Mouse (Mus musculus) heart, embryonic 15.5 days (tissue): ENCODE data around the gene Pgap3. TPM values are rescaled to one million over a fixed set of nuclear protein-coding genes. Genes with fewer than 3 reads are reported as not detected.

ENCODE experiments used
- ATAC-seq: fragments of 200-750 bp; cut with Nextera tagmentation; replicated peaks from 2 replicates; pipeline ENCODE4 v1.8.0; 2017; ENCODE audit warnings: low read depth, moderate TSS enrichment; ENCODE audit not compliant: insufficient number of reproducible peaks, insufficient read depth, low FRiP score
- H3K27ac ChIP-seq: fragments of 300-500 bp; sonication (generic); 2 replicates; pipeline ENCODE4 v1.5.1; 2015; ENCODE audit warnings: mild to moderate bottlenecking, inconsistent platforms
- H3K27me3 ChIP-seq: fragments of 300-500 bp; sonication (generic); 2 replicates; pipeline ENCODE4 v1.6.1; 2015; ENCODE audit warnings: inconsistent platforms
- H3K36me3 ChIP-seq: fragments of 300-500 bp; sonication (generic); 2 replicates; pipeline ENCODE4 v1.6.1; 2015; ENCODE audit warnings: mild to moderate bottlenecking, inconsistent platforms
- H3K4me1 ChIP-seq: fragments of 300-500 bp; sonication (generic); replicated peaks from 2 replicates; pipeline ENCODE4 v1.6.1; 2015; ENCODE audit warnings: inconsistent platforms
- H3K4me2 ChIP-seq: fragments of 300-500 bp; sonication (generic); 2 replicates; pipeline ENCODE4 v1.6.1; 2015; ENCODE audit warnings: inconsistent platforms, mild to moderate bottlenecking, moderate library complexity
- H3K4me3 ChIP-seq: fragments of 300-500 bp; sonication (generic); 2 replicates; pipeline ENCODE4 v1.5.1; 2015; ENCODE audit warnings: mild to moderate bottlenecking, inconsistent platforms
- H3K9ac ChIP-seq: fragments of 300-500 bp; sonication (generic); 2 replicates; pipeline ENCODE4 v1.6.1; 2015; ENCODE audit warnings: mild to moderate bottlenecking, inconsistent platforms
- H3K9me3 ChIP-seq: fragments of 300-500 bp; sonication (generic); replicated peaks from 2 replicates; pipeline ENCODE4 v1.6.1; 2016; ENCODE audit warnings: inconsistent platforms
- WGBS: fragments of 180-500 bp; shearing (Covaris S2); methylation state at CpG from one replicate; pipeline ENCODE4 v1.1.7; 2015; ENCODE audit warnings: mixed read lengths; 5-methylcytosine and 5-hydroxymethylcytosine counted together
- polyA plus RNA-seq: library from polyadenylated mRNA; unstranded; fragments of >200 nt; fragmentation: Nextera tagmentation; extraction: Ambion mirVana; gene quantifications from 2 replicates; pipeline ENCODE4 v1.2.1, GENCODE M21; 2015

Pgap3 gene
- polyA plus RNA-seq, 1 experiment from 2014 or later: 17.0 TPM

- H3K4me3 ChIP-seq: no peak overlapping the region
- H3K4me2 ChIP-seq: peak overlapping the region; percentile 33
- H3K36me3 ChIP-seq: no peaks in the 10 kb centered on the region
- H3K9me3 ChIP-seq: no peaks in the 10 kb centered on the region
- H3K4me1 ChIP-seq: peaks cover 59% of the 10 kb centered on the region
- H3K27ac ChIP-seq: peak overlapping the region; percentile 88
- no peak overlapping the region for H3K9ac ChIP-seq
- WGBS: 44% methylated on average over 10 of the region's 10 CpGs
- H3K27me3 ChIP-seq: no peaks in the 10 kb centered on the region
- ATAC-seq: peak; percentile 9; the same call in 1 of the 2 replicates
Observed at GRCm38 (mm10) chr11:98367171-98367862, 33.0 kb downstream of the Pgap3 start.

- no peak for ATAC-seq
- WGBS: 68% methylated on average over 10 of the region's 10 CpGs
- peaks cover 58% of the 10 kb centered on the region for H3K4me1 ChIP-seq
- no peaks in the 10 kb centered on the region for H3K9me3 ChIP-seq
- H3K4me3 ChIP-seq: no peak overlapping the region
- H3K9ac ChIP-seq: no peak overlapping the region
- no peaks in the 10 kb centered on the region for H3K27me3 ChIP-seq
- H3K27ac ChIP-seq: peak overlapping the region; percentile 88
- no peaks in the 10 kb centered on the region for H3K36me3 ChIP-seq
- H3K4me2 ChIP-seq: no peak overlapping the region
Observed at GRCm38 (mm10) chr11:98366290-98366689, 34.0 kb downstream of the Pgap3 start.

- Histone ChIP-seq H3K4me2 (no peak overlapping the region), H3K36me3 (no peaks in the 10 kb centered on the region), H3K4me3 (no peak overlapping the region), H3K27me3 (no peaks in the 10 kb centered on the region), H3K9ac (no peak overlapping the region), H3K9me3 (no peaks in the 10 kb centered on the region), H3K27ac (no peak overlapping the region), H3K4me1 (peaks cover 66% of the 10 kb centered on the region)
- 84% methylated on average over 5 of the region's 5 CpGs for WGBS
- ATAC-seq: no peak
Observed at GRCm38 (mm10) chr11:98364410-98364809, 35.9 kb downstream of the Pgap3 start.

- ATAC-seq: no peak
- H3K4me2 ChIP-seq: no peak overlapping the region
- WGBS: 76% methylated on average over 5 of the region's 5 CpGs
Observed at GRCm38 (mm10) chr11:98363817-98364216, 36.5 kb downstream of the Pgap3 start.

GRCm38 (mm10) chr11:98360866-98361521 is 39.3 kb downstream of the Pgap3 start:
- no peaks in the 10 kb centered on the region for H3K9me3 ChIP-seq
- H3K4me2 ChIP-seq: 0 out of 2 replicates have a peak overlapping the region, but pooled peaks have one; percentile 13
- H3K9ac ChIP-seq: no peak overlapping the region
- ATAC-seq: no peak
- H3K27me3 ChIP-seq: no peaks in the 10 kb centered on the region
- H3K4me3 ChIP-seq: no peak overlapping the region
- H3K36me3 ChIP-seq: no peaks in the 10 kb centered on the region
- peaks cover 59% of the 10 kb centered on the region for H3K4me1 ChIP-seq
- peak overlapping the region; percentile 35; the same call in 1 of the 2 replicates for H3K27ac ChIP-seq
- 68% methylated on average over 9 of the region's 9 CpGs for WGBS

More at GRCm38 (mm10) chr11:98363817-98364216, 36.5 kb downstream of the Pgap3 start:
- Histone ChIP-seq H3K27me3 (no peaks in the 10 kb centered on the region), H3K36me3 (no peaks in the 10 kb centered on the region), H3K9me3 (no peaks in the 10 kb centered on the region), H3K27ac (no peak overlapping the region), H3K4me3 (no peak overlapping the region), H3K4me1 (peaks cover 66% of the 10 kb centered on the region), H3K9ac (no peak overlapping the region)

GRCm38 (mm10) chr11:98358161-98359083 is 41.9 kb downstream of the Pgap3 start, which contains the start of gene Stard3:
Gene Stard3 (plus strand): TSS chr11:98358368.
- under 1% methylated on average over 60 of the region's 60 CpGs for WGBS
- peaks cover 57% of the 10 kb centered on the region for H3K4me1 ChIP-seq
- ATAC-seq: peak; percentile 77

GRCm38 (mm10) chr11:98357396-98358160 is 42.7 kb downstream of the Pgap3 start:
- Histone ChIP-seq H3K27ac (peak overlapping the region; percentile 89), H3K4me2 (peak overlapping the region; percentile 80), H3K36me3 (no peaks in the 10 kb centered on the region), H3K4me3 (peak overlapping the region; percentile 71), H3K27me3 (peaks cover 16% of the 10 kb centered on the region), H3K4me1 (peaks cover 57% of the 10 kb centered on the region), H3K9me3 (no peaks in the 10 kb centered on the region), H3K9ac (peak overlapping the region; percentile 49)
- 9% methylated on average over 13 of the region's 13 CpGs for WGBS
- ATAC-seq: no peak

More at GRCm38 (mm10) chr11:98358161-98359083, 41.9 kb downstream of the Pgap3 start, which contains the start of gene Stard3:
- H3K4me2 ChIP-seq: peak within 1 kb of the TSS; percentile 80
- H3K4me3 ChIP-seq: peak within 1 kb of the TSS; percentile 71
- peak within 1 kb of the TSS; percentile 79 for H3K9ac ChIP-seq
- peak within 1 kb of the TSS; percentile 89 for H3K27ac ChIP-seq
- H3K27me3 ChIP-seq: peaks cover 13% of the 10 kb centered on the region
- no peaks in the 10 kb centered on the region for H3K36me3 ChIP-seq
- no peaks in the 10 kb centered on the region for H3K9me3 ChIP-seq

GRCm38 (mm10) chr11:98356625-98357394 is 43.5 kb downstream of the Pgap3 start:
- H3K4me1 ChIP-seq: peaks cover 53% of the 10 kb centered on the region

GRCm38 (mm10) chr11:98355732-98356299 is 44.5 kb downstream of the Pgap3 start:
- no peak for ATAC-seq
- Histone ChIP-seq H3K36me3 (no peaks in the 10 kb centered on the region), H3K9me3 (no peaks in the 10 kb centered on the region), H3K4me1 (peaks cover 44% of the 10 kb centered on the region), H3K27ac (no peak overlapping the region), H3K9ac (no peak overlapping the region), H3K4me3 (no peak overlapping the region), H3K4me2 (no peak overlapping the region), H3K27me3 (peaks cover 31% of the 10 kb centered on the region)
- 7% methylated on average over 6 of the region's 6 CpGs for WGBS

More at GRCm38 (mm10) chr11:98356625-98357394, 43.5 kb downstream of the Pgap3 start:
- ATAC-seq: no peak
- peaks cover 22% of the 10 kb centered on the region for H3K27me3 ChIP-seq
- H3K9ac ChIP-seq: 0 out of 2 replicates have a peak overlapping the region, but pooled peaks have one; percentile 17
- peak overlapping the region; percentile 71; the same call in 1 of the 2 replicates for H3K4me3 ChIP-seq
- H3K36me3 ChIP-seq: no peaks in the 10 kb centered on the region
- peak overlapping the region; percentile 89 for H3K27ac ChIP-seq
- 63% methylated on average over 7 of the region's 7 CpGs for WGBS
- no peaks in the 10 kb centered on the region for H3K9me3 ChIP-seq
- H3K4me2 ChIP-seq: peak overlapping the region; percentile 80; the same call in 1 of the 2 replicates
